ENCODE assay signal across 22 mouse cellular contexts in the genomic region with DNA sequence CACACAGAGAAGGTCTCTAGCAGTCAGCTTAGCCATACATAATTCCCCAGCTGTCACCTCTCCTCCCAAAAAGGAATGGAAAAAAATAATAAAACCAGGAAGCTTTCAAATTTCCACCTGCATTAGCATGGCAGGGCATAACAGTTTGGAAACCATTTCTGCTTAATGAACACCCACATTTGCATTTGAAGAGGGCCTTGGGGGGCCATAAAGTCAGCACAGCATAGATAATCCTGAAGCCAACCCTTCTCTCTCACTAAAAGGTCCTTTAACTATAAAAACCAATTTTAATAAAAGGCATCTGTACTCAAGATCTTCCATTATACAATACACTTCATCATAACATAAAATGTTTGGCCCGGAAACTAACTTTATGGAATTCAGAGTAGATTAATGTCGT.
A peak's percentile ranks its signal among the peaks of the same experiment; 100 is the strongest.
DNase-seq lines count a peak whose midpoint lies in the region; ATAC-seq lines count a peak whose summit lies in the region.
"Had no signal": no experiment of that assay in that cellular context is flagged by ENCODE, and none has a peak within 500 bp of the region (broad histone marks: within the 10 kb centered on the region; RNA-seq: fewer than 3 reads in every experiment).

No protein-coding gene starts in this region.

- ATAC-seq in neural tube, embryonic 12.5 days (ENCODE audit: low FRiP score, low read depth): peak; percentile 74
- peak; percentile 79 for ATAC-seq in neural tube, embryonic 13.5 days (ENCODE audit: low read depth)
- no peak for ATAC-seq in neural tube, embryonic 15.5 days (ENCODE audit: low FRiP score)
- ATAC-seq in neural tube, embryonic 14.5 days (ENCODE audit: low read depth): peak; percentile 85
- ATAC-seq: activated CD4-positive, CD25-positive, alpha-beta regulatory T cell, adult 4 months; CD4-positive, CD25-positive, alpha-beta regulatory T cell, adult 4 months; Patski had no signal

- H3K4me3 ChIP-seq in neural tube, embryonic 12.5 days: no peak overlapping the region
- no peak overlapping the region for H3K4me3 ChIP-seq in neural tube, embryonic 13.5 days
- no peak overlapping the region for H3K4me3 ChIP-seq in neural tube, embryonic 15.5 days (replicated peaks)
- no peak overlapping the region for H3K4me3 ChIP-seq in neural tube, embryonic 14.5 days (ENCODE audit: low read depth, low read length)

- H3K4me2 ChIP-seq in neural tube, embryonic 12.5 days (replicated peaks): no peak overlapping the region
- no peak overlapping the region for H3K4me2 ChIP-seq in neural tube, embryonic 13.5 days
- H3K4me2 ChIP-seq in neural tube, embryonic 15.5 days: no peak overlapping the region
- H3K4me2 ChIP-seq in neural tube, embryonic 14.5 days (ENCODE audit: low read depth, low read length): no peak overlapping the region

- H3K27ac ChIP-seq in neural tube, embryonic 12.5 days: no peak overlapping the region
- H3K27ac ChIP-seq in neural tube, embryonic 13.5 days (replicated peaks): peak overlapping the region; percentile 38; the same call in 1 of the 2 replicates
- H3K27ac ChIP-seq in neural tube, embryonic 15.5 days (replicated peaks): no peak overlapping the region
- H3K27ac ChIP-seq in neural tube, embryonic 14.5 days (ENCODE audit: low read depth, low read length): no peak overlapping the region

- WGBS in neural tube, embryonic 12.5 days: 70% methylated on average over 2 of the region's 2 CpGs
- 41% methylated on average over 2 of the region's 2 CpGs for WGBS in neural tube, embryonic 13.5 days
- 37% methylated on average over 2 of the region's 2 CpGs for WGBS in neural tube, embryonic 15.5 days
- WGBS in neural tube, embryonic 14.5 days: 48% methylated on average over 2 of the region's 2 CpGs

- no peak for DNase-seq in neural tube, embryonic 10.5 days (ENCODE audit: extremely low spot score, low spot score)
- DNase-seq in MN1 (ENCODE audit: low spot score): no peak
- DNase-seq: adrenal gland, adult 2 months; adrenal gland, adult 8-10 months; adrenal gland, postnatal 10 days; adrenal gland, postnatal 14 days; adrenal gland, postnatal 25 days; adrenal gland, postnatal 36 days; B cell, adult 2 months; cerebellum, adult 11 months; cerebellum, adult 11-12 months; cerebellum, adult 18-20 months; cerebellum, adult 2 months had no signal

- no peaks in the 10 kb centered on the region for H3K27me3 ChIP-seq in neural tube, embryonic 12.5 days (replicated peaks)
- H3K27me3 ChIP-seq in neural tube, embryonic 13.5 days: no peaks in the 10 kb centered on the region
- no peaks in the 10 kb centered on the region for H3K27me3 ChIP-seq in neural tube, embryonic 15.5 days (replicated peaks)
- H3K27me3 ChIP-seq in neural tube, embryonic 14.5 days (ENCODE audit: control insufficient read depth, insufficient read depth, low read length): no peaks in the 10 kb centered on the region
- H3K27me3 ChIP-seq: CH12.LX, Patski had no signal

- H3K4me1 ChIP-seq in neural tube, embryonic 12.5 days: no peaks in the 10 kb centered on the region
- H3K4me1 ChIP-seq in neural tube, embryonic 13.5 days (replicated peaks): peaks cover 21% of the 10 kb centered on the region
- peaks cover 7% of the 10 kb centered on the region; the same call in 1 of the 2 replicates for H3K4me1 ChIP-seq in neural tube, embryonic 15.5 days
- no peaks in the 10 kb centered on the region; the same call in 1 of the 2 replicates for H3K4me1 ChIP-seq in neural tube, embryonic 14.5 days (ENCODE audit: control insufficient read depth, insufficient read depth, low read length)

- no peak overlapping the region for H3K9ac ChIP-seq in neural tube, embryonic 12.5 days
- H3K9ac ChIP-seq in neural tube, embryonic 13.5 days: no peak overlapping the region
- H3K9ac ChIP-seq in neural tube, embryonic 15.5 days (replicated peaks): no peak overlapping the region
- H3K9ac ChIP-seq in neural tube, embryonic 14.5 days (replicated peaks; ENCODE audit: low read depth, low read length): no peak overlapping the region

- H3K36me3 ChIP-seq in neural tube, embryonic 12.5 days: no peaks in the 10 kb centered on the region
- H3K36me3 ChIP-seq in neural tube, embryonic 13.5 days: no peaks in the 10 kb centered on the region
- no peaks in the 10 kb centered on the region for H3K36me3 ChIP-seq in neural tube, embryonic 15.5 days
- no peaks in the 10 kb centered on the region for H3K36me3 ChIP-seq in neural tube, embryonic 14.5 days (ENCODE audit: control insufficient read depth, insufficient read depth, low read length)
- H3K36me3 ChIP-seq: G1E had no signal

- H3K9me3 ChIP-seq in neural tube, embryonic 12.5 days: no peaks in the 10 kb centered on the region
- no peaks in the 10 kb centered on the region for H3K9me3 ChIP-seq in neural tube, embryonic 13.5 days
- no peaks in the 10 kb centered on the region for H3K9me3 ChIP-seq in neural tube, embryonic 15.5 days (replicated peaks)
- H3K9me3 ChIP-seq in neural tube, embryonic 14.5 days (ENCODE audit: control insufficient read depth, low read length): no peaks in the 10 kb centered on the region
- H3K9me3 ChIP-seq: G1E had no signal
